Mouse (Mus musculus): Measurements from ENCODE around the gene Krba1. TPM values are rescaled to one million over a fixed set of nuclear protein-coding genes. Genes with fewer than 3 reads are reported as not detected.

The Krba1 gene
- polyA plus RNA-seq, 1 experiment from 2014 or later = 24.8 TPM

GRCm38 (mm10) chr6:48435111-48435510 is 39.7 kb downstream of the Krba1 start:
- WGBS = 47% methylated on average over 5 of the region's 5 CpGs
- Histone ChIP-seq H3K27ac (no peak overlapping the region), H3K9me3 (ENCODE audit: control insufficient read depth, low read length) (no peaks in the 10 kb centered on the region), H3K4me2 (replicated peaks) (no peak overlapping the region), H3K27me3 (ENCODE audit: control insufficient read depth, insufficient read depth, low read length) (peaks cover 32% of the 10 kb centered on the region), H3K4me3 (replicated peaks; ENCODE audit: low read length) (no peak overlapping the region), H3K9ac (no peak overlapping the region), H3K36me3 (replicated peaks; ENCODE audit: control insufficient read depth, insufficient read depth) (peaks cover 22% of the 10 kb centered on the region), H3K4me1 (replicated peaks; ENCODE audit: control insufficient read depth, insufficient read depth, low read length) (peaks cover 11% of the 10 kb centered on the region)
- ATAC-seq (ENCODE audit: low FRiP score) (no peak), DNase-seq (ENCODE audit: low spot score) (no peak)

- no peak for DNase-seq (ENCODE audit: low spot score)
- Histone ChIP-seq H3K4me2 (replicated peaks) (no peak overlapping the region), H3K36me3 (replicated peaks; ENCODE audit: control insufficient read depth, insufficient read depth) (peaks cover 24% of the 10 kb centered on the region), H3K27me3 (ENCODE audit: control insufficient read depth, insufficient read depth, low read length) (peaks cover 35% of the 10 kb centered on the region), H3K9ac (no peak overlapping the region), H3K27ac (no peak overlapping the region), H3K4me3 (replicated peaks; ENCODE audit: low read length) (no peak overlapping the region), H3K9me3 (ENCODE audit: control insufficient read depth, low read length) (no peaks in the 10 kb centered on the region), H3K4me1 (replicated peaks; ENCODE audit: control insufficient read depth, insufficient read depth, low read length) (peaks cover 11% of the 10 kb centered on the region)
- no peak for ATAC-seq (ENCODE audit: low FRiP score)
- 86% methylated on average over 5 of the region's 5 CpGs for WGBS
Observed at GRCm38 (mm10) chr6:48435706-48436349, 40.4 kb downstream of the Krba1 start.

GRCm38 (mm10) chr6:48437679-48438376 is 42.4 kb downstream of the Krba1 start:
- DNase-seq (ENCODE audit: low spot score) (no peak), ATAC-seq (ENCODE audit: low FRiP score) (no peak)
- no peak overlapping the region for H3K27ac ChIP-seq
- peak overlapping the region; percentile 20; the same call in 1 of the 2 replicates for H3K9ac ChIP-seq
- H3K4me3 ChIP-seq (replicated peaks; ENCODE audit: low read length) = peak overlapping the region; percentile 18
- 33% methylated on average over 35 of the region's 35 CpGs for WGBS
- peak overlapping the region; percentile 46 for H3K4me2 ChIP-seq (replicated peaks)
- H3K4me1 ChIP-seq (replicated peaks; ENCODE audit: control insufficient read depth, insufficient read depth, low read length) = peaks cover 11% of the 10 kb centered on the region
- peaks cover 40% of the 10 kb centered on the region for H3K27me3 ChIP-seq (ENCODE audit: control insufficient read depth, insufficient read depth, low read length)
- H3K36me3 ChIP-seq (replicated peaks; ENCODE audit: control insufficient read depth, insufficient read depth) = peaks cover 41% of the 10 kb centered on the region
- H3K9me3 ChIP-seq (ENCODE audit: control insufficient read depth, low read length) = no peaks in the 10 kb centered on the region

GRCm38 (mm10) chr6:48438475-48439125 is 43.2 kb downstream of the Krba1 start:
- WGBS = 14% methylated on average over 55 of the region's 55 CpGs
- no peaks in the 10 kb centered on the region for H3K9me3 ChIP-seq (ENCODE audit: control insufficient read depth, low read length)
- ATAC-seq (ENCODE audit: low FRiP score) = peak; percentile 19

GRCm38 (mm10) chr6:48439654-48440053 is 44.3 kb downstream of the Krba1 start:
- no peak for ATAC-seq (ENCODE audit: low FRiP score)
- no peaks in the 10 kb centered on the region for H3K9me3 ChIP-seq (ENCODE audit: control insufficient read depth, low read length)
- no peak overlapping the region for H3K27ac ChIP-seq
- peak overlapping the region; percentile 46; the same call in 1 of the 2 replicates for H3K4me2 ChIP-seq (replicated peaks)
- peaks cover 41% of the 10 kb centered on the region for H3K36me3 ChIP-seq (replicated peaks; ENCODE audit: control insufficient read depth, insufficient read depth)
- no peak overlapping the region for H3K4me3 ChIP-seq (replicated peaks; ENCODE audit: low read length)
- peaks cover 18% of the 10 kb centered on the region for H3K4me1 ChIP-seq (replicated peaks; ENCODE audit: control insufficient read depth, insufficient read depth, low read length)
- peaks cover 40% of the 10 kb centered on the region for H3K27me3 ChIP-seq (ENCODE audit: control insufficient read depth, insufficient read depth, low read length)
- no peak overlapping the region for H3K9ac ChIP-seq
- DNase-seq (ENCODE audit: low spot score) = no peak

More at GRCm38 (mm10) chr6:48438475-48439125, 43.2 kb downstream of the Krba1 start:
- H3K27me3 ChIP-seq (ENCODE audit: control insufficient read depth, insufficient read depth, low read length) = peaks cover 40% of the 10 kb centered on the region
- H3K4me2 ChIP-seq (replicated peaks) = peak overlapping the region; percentile 46
- no peak overlapping the region for H3K27ac ChIP-seq
- H3K36me3 ChIP-seq (replicated peaks; ENCODE audit: control insufficient read depth, insufficient read depth) = peaks cover 41% of the 10 kb centered on the region
- peak overlapping the region; percentile 18 for H3K4me3 ChIP-seq (replicated peaks; ENCODE audit: low read length)
- no peak for DNase-seq (ENCODE audit: low spot score)
- H3K4me1 ChIP-seq (replicated peaks; ENCODE audit: control insufficient read depth, insufficient read depth, low read length) = peaks cover 16% of the 10 kb centered on the region
- peak overlapping the region; percentile 31 for H3K9ac ChIP-seq

GRCm38 (mm10) chr6:48440306-48441014 is 45.1 kb downstream of the Krba1 start:
- H3K9ac ChIP-seq = no peak overlapping the region; the same call in 1 of the 2 replicates
- peaks cover 41% of the 10 kb centered on the region for H3K36me3 ChIP-seq (replicated peaks; ENCODE audit: control insufficient read depth, insufficient read depth)
- H3K4me3 ChIP-seq (replicated peaks; ENCODE audit: low read length) = no peak overlapping the region
- no peak overlapping the region for H3K4me2 ChIP-seq (replicated peaks)
- ATAC-seq (ENCODE audit: low FRiP score) = no peak
- DNase-seq (ENCODE audit: low spot score) = no peak
- H3K4me1 ChIP-seq (replicated peaks; ENCODE audit: control insufficient read depth, insufficient read depth, low read length) = peaks cover 18% of the 10 kb centered on the region
- WGBS = 39% methylated on average over 14 of the region's 14 CpGs
- no peaks in the 10 kb centered on the region for H3K9me3 ChIP-seq (ENCODE audit: control insufficient read depth, low read length)
- peaks cover 40% of the 10 kb centered on the region for H3K27me3 ChIP-seq (ENCODE audit: control insufficient read depth, insufficient read depth, low read length)
- no peak overlapping the region for H3K27ac ChIP-seq

- WGBS = 2% methylated on average over 19 of the region's 19 CpGs
Observed at GRCm38 (mm10) chr6:48443592-48444309, 48.4 kb downstream of the Krba1 start.

GRCm38 (mm10) chr6:48444310-48445180 is 49.2 kb downstream of the Krba1 start:
- Histone ChIP-seq H3K9me3 (ENCODE audit: control insufficient read depth, low read length) (no peaks in the 10 kb centered on the region), H3K4me2 (replicated peaks) (peak overlapping the region; percentile 85), H3K4me1 (replicated peaks; ENCODE audit: control insufficient read depth, insufficient read depth, low read length) (peaks cover 12% of the 10 kb centered on the region), H3K27me3 (ENCODE audit: control insufficient read depth, insufficient read depth, low read length) (peaks cover 14% of the 10 kb centered on the region), H3K4me3 (replicated peaks; ENCODE audit: low read length) (peak overlapping the region; percentile 63), H3K9ac (peak overlapping the region; percentile 73), H3K36me3 (replicated peaks; ENCODE audit: control insufficient read depth, insufficient read depth) (peaks cover 21% of the 10 kb centered on the region), H3K27ac (peak overlapping the region; percentile 90)
- under 1% methylated on average over 27 of the region's 34 CpGs for WGBS
- ATAC-seq (ENCODE audit: low FRiP score) (peak; percentile 76), DNase-seq (ENCODE audit: low spot score) (peak; percentile 81)

More at GRCm38 (mm10) chr6:48443592-48444309, 48.4 kb downstream of the Krba1 start:
- DNase-seq (ENCODE audit: low spot score) (peak; percentile 81), ATAC-seq (ENCODE audit: low FRiP score) (peak; percentile 86)
- no peaks in the 10 kb centered on the region for H3K9me3 ChIP-seq (ENCODE audit: control insufficient read depth, low read length)
- H3K36me3 ChIP-seq (replicated peaks; ENCODE audit: control insufficient read depth, insufficient read depth) = peaks cover 22% of the 10 kb centered on the region
- peak overlapping the region; percentile 63 for H3K4me3 ChIP-seq (replicated peaks; ENCODE audit: low read length)
- peaks cover 22% of the 10 kb centered on the region for H3K27me3 ChIP-seq (ENCODE audit: control insufficient read depth, insufficient read depth, low read length)
- peak overlapping the region; percentile 73 for H3K27ac ChIP-seq
- H3K4me1 ChIP-seq (replicated peaks; ENCODE audit: control insufficient read depth, insufficient read depth, low read length) = peaks cover 19% of the 10 kb centered on the region
- peak overlapping the region; percentile 85 for H3K4me2 ChIP-seq (replicated peaks)
- peak overlapping the region; percentile 44 for H3K9ac ChIP-seq

Data from hindbrain, embryonic 14.5 days (tissue).